ENCODE assay signal across 12 mouse cellular contexts in the genomic region with DNA sequence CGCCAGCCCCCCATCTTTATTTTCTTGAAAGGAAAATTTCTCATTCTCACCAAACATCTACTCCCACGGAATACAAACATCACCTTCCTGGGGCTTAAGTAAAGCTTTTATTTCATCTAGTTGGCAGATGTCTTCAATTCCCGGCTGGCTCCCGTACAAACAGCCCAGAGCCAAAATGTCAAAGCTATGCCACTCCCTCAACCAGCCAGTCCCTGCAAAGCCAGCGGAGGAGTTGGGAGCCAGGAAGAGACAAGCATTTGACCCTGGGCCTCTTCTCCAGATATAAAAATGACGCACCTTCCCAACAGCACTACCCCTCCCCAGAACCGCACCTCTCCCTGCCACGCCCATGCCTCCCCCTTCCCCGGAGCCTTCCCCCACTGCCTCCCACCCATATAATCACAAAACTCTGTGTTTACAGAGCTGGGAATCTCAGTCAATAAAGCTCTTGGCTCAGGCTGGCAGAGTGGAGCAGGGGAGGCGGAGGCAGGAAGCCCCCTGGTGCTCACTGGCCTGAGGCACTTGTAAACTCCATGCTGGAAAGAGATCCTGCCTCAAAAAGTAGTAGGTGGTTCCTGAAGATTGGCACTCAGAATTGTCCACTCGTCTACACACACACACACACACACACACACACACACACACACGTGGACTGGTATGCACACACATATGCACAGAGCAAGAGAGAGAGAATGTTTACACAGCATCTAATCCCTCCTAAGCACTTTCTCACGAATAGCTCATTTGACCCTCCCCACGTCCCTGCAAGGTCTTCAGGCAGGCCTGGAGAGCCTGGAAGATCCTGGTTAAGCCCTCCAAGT.
A peak's percentile ranks its signal among the peaks of the same experiment; 100 is the strongest.
DNase-seq lines count a peak whose midpoint lies in the region; ATAC-seq and TF ChIP-seq lines count a peak whose summit lies in the region.
"Had no signal": no experiment of that assay in that cellular context is flagged by ENCODE, and none has a peak within 500 bp of the region (broad histone marks: within the 10 kb centered on the region; RNA-seq: fewer than 3 reads in every experiment).

No protein-coding gene starts in this region.

- no peaks in the 10 kb centered on the region for H3K4me1 ChIP-seq in forebrain, embryonic 14.5 days (ENCODE audit: control insufficient read depth, insufficient read depth, low read length)
- peaks cover 3% of the 10 kb centered on the region; the same call in 1 of the 2 replicates for H3K4me1 ChIP-seq in forebrain, embryonic 10.5 days
- no peaks in the 10 kb centered on the region for H3K4me1 ChIP-seq in limb, embryonic 14.5 days (ENCODE audit: control insufficient read depth, insufficient read depth, low read length)
- no peaks in the 10 kb centered on the region for H3K4me1 ChIP-seq in limb, embryonic 10.5 days
- peaks cover 14% of the 10 kb centered on the region for H3K4me1 ChIP-seq in embryonic facial prominence, embryonic 15.5 days
- H3K4me1 ChIP-seq: midbrain, embryonic 15.5 days had no signal

- no peak for TF ChIP-seq POLR2A in limb, embryonic 14.5 days (IDR thresholded peaks at IDR 0.05; ENCODE audit: borderline replicate concordance, extremely low read depth, insufficient read depth, insufficient read length)

- ATAC-seq in forebrain, embryonic 14.5 days: no peak
- ATAC-seq in limb, embryonic 14.5 days (ENCODE audit: low FRiP score, low read depth): no peak
- ATAC-seq in embryonic facial prominence, embryonic 15.5 days (ENCODE audit: insufficient number of reproducible peaks, low FRiP score, low TSS enrichment, low read depth): peak; percentile 56
- no peak for ATAC-seq in frontal cortex, adult (ENCODE audit: low TSS enrichment)
- ATAC-seq: midbrain, embryonic 15.5 days had no signal

- H3K27me3 ChIP-seq in forebrain, embryonic 14.5 days (replicated peaks; ENCODE audit: control insufficient read depth, insufficient read depth, low read length): no peaks in the 10 kb centered on the region
- H3K27me3 ChIP-seq in forebrain, embryonic 10.5 days (ENCODE audit: poor library complexity, severe bottlenecking): no peaks in the 10 kb centered on the region
- H3K27me3 ChIP-seq in limb, embryonic 14.5 days (ENCODE audit: control insufficient read depth, insufficient read depth, low read length): no peaks in the 10 kb centered on the region
- no peaks in the 10 kb centered on the region for H3K27me3 ChIP-seq in limb, embryonic 10.5 days (ENCODE audit: low read depth, poor library complexity, severe bottlenecking)
- H3K27me3 ChIP-seq in embryonic facial prominence, embryonic 15.5 days: no peaks in the 10 kb centered on the region
- H3K27me3 ChIP-seq: midbrain, embryonic 15.5 days had no signal

- DNase-seq in forebrain, embryonic 14.5 days (ENCODE audit: low spot score): peak; percentile 42
- no peak for DNase-seq in forebrain, embryonic 10.5 days (ENCODE audit: extremely low spot score, low spot score)
- DNase-seq in limb, embryonic 14.5 days (ENCODE audit: low spot score): peak; percentile 33
- DNase-seq in limb, embryonic 10.5 days (ENCODE audit: low spot score): no peak
- peak; percentile 42 for DNase-seq in lung, postnatal 36 days
- DNase-seq in left cerebral cortex, adult 11 months (ENCODE audit: low spot score): no peak
- DNase-seq: cerebellum, adult 9-11 months; kidney, adult 11 months; liver had no signal

- no peak overlapping the region for H3K4me3 ChIP-seq in forebrain, embryonic 14.5 days (ENCODE audit: low read depth, low read length)
- H3K4me3 ChIP-seq in forebrain, embryonic 10.5 days: no peak overlapping the region
- H3K4me3 ChIP-seq in limb, embryonic 14.5 days (replicated peaks; ENCODE audit: low read length): no peak overlapping the region
- no peak overlapping the region for H3K4me3 ChIP-seq in limb, embryonic 10.5 days
- H3K4me3 ChIP-seq in embryonic facial prominence, embryonic 15.5 days (replicated peaks): no peak overlapping the region
- H3K4me3 ChIP-seq: midbrain, embryonic 15.5 days had no signal

- H3K36me3 ChIP-seq in forebrain, embryonic 14.5 days (ENCODE audit: control insufficient read depth, insufficient read depth, low read length): no peaks in the 10 kb centered on the region
- H3K36me3 ChIP-seq in forebrain, embryonic 10.5 days (replicated peaks): no peaks in the 10 kb centered on the region
- no peaks in the 10 kb centered on the region for H3K36me3 ChIP-seq in limb, embryonic 14.5 days (ENCODE audit: control insufficient read depth, insufficient read depth, low read length)
- no peaks in the 10 kb centered on the region for H3K36me3 ChIP-seq in limb, embryonic 10.5 days
- H3K36me3 ChIP-seq in embryonic facial prominence, embryonic 15.5 days: no peaks in the 10 kb centered on the region
- H3K36me3 ChIP-seq: midbrain, embryonic 15.5 days had no signal

- WGBS in forebrain, embryonic 14.5 days: 68% methylated on average over 14 of the region's 14 CpGs
- WGBS in forebrain, embryonic 10.5 days: 69% methylated on average over 14 of the region's 14 CpGs
- WGBS in limb, embryonic 14.5 days: 41% methylated on average over 13 of the region's 14 CpGs
- WGBS in limb, embryonic 10.5 days: 70% methylated on average over 14 of the region's 14 CpGs
- 22% methylated on average over 14 of the region's 14 CpGs for WGBS in embryonic facial prominence, embryonic 15.5 days

- no peak overlapping the region for H3K27ac ChIP-seq in forebrain, embryonic 14.5 days (ENCODE audit: low read depth, low read length)
- no peak overlapping the region for H3K27ac ChIP-seq in forebrain, embryonic 10.5 days
- no peak overlapping the region for H3K27ac ChIP-seq in limb, embryonic 14.5 days (replicated peaks; ENCODE audit: low read depth, low read length)
- no peak overlapping the region for H3K27ac ChIP-seq in limb, embryonic 10.5 days
- peak overlapping the region; percentile 86 for H3K27ac ChIP-seq in embryonic facial prominence, embryonic 15.5 days (replicated peaks)
- H3K27ac ChIP-seq: midbrain, embryonic 15.5 days had no signal

- H3K9me3 ChIP-seq in forebrain, embryonic 14.5 days (replicated peaks; ENCODE audit: control insufficient read depth, low read length): no peaks in the 10 kb centered on the region
- H3K9me3 ChIP-seq in forebrain, embryonic 10.5 days: no peaks in the 10 kb centered on the region
- H3K9me3 ChIP-seq in limb, embryonic 14.5 days (ENCODE audit: control insufficient read depth, low read length): no peaks in the 10 kb centered on the region
- H3K9me3 ChIP-seq in limb, embryonic 10.5 days (replicated peaks): no peaks in the 10 kb centered on the region
- no peaks in the 10 kb centered on the region for H3K9me3 ChIP-seq in embryonic facial prominence, embryonic 15.5 days (replicated peaks)
- H3K9me3 ChIP-seq: midbrain, embryonic 15.5 days had no signal

- no peak overlapping the region for H3K4me2 ChIP-seq in forebrain, embryonic 14.5 days (ENCODE audit: low read length)
- H3K4me2 ChIP-seq in limb, embryonic 14.5 days (replicated peaks; ENCODE audit: low read depth, low read length, severe bottlenecking): no peak overlapping the region
- H3K4me2 ChIP-seq in embryonic facial prominence, embryonic 15.5 days (replicated peaks): no peak overlapping the region
- H3K4me2 ChIP-seq: midbrain, embryonic 15.5 days had no signal

- H3K9ac ChIP-seq in forebrain, embryonic 14.5 days (ENCODE audit: low read length): no peak overlapping the region
- H3K9ac ChIP-seq in limb, embryonic 14.5 days (ENCODE audit: low read depth, low read length, severe bottlenecking): no peak overlapping the region
- no peak overlapping the region for H3K9ac ChIP-seq in embryonic facial prominence, embryonic 15.5 days
- H3K9ac ChIP-seq: midbrain, embryonic 15.5 days had no signal

Comparison
In these comparisons a context has a peak if more than half of its experiments do, and no peak if none do; other contexts are left out.
1. DNase-seq: peak in forebrain, embryonic 14.5 days (single experiment), limb, embryonic 14.5 days (single experiment) and lung, postnatal 36 days (single experiment); none in forebrain, embryonic 10.5 days (single experiment), limb, embryonic 10.5 days (single experiment) and left cerebral cortex, adult 11 months (single experiment).